ENCODE assay signal across 8 mouse cellular contexts in genomic region chr13:21831418-21832394, GRCm38 (mm10). TPM values are rescaled to one million over a fixed set of nuclear protein-coding genes. Genes with fewer than 3 reads are reported as not detected.
DNase-seq lines count a peak whose midpoint lies in the region; ATAC-seq and TF ChIP-seq lines count a peak whose summit lies in the region.
"Not testable (repeated sequence)": the region's sequence is repeated elsewhere in the genome, so short reads cannot be mapped to it uniquely, and the experiment has no call there.

Hist1h4n (minus strand) TSS chr13:21832196.

- H3K27me3 ChIP-seq in liver, adult 2 months (ENCODE audit: control insufficient read depth, insufficient read depth, low read length); midbrain, embryonic 14.5 days (ENCODE audit: control insufficient read depth, insufficient read depth, low read length); stomach, embryonic 14.5 days (ENCODE audit: control insufficient read depth, insufficient read depth, low read length): not testable (repeated sequence)

- not testable (repeated sequence) for H3K9me3 ChIP-seq in midbrain, embryonic 14.5 days (ENCODE audit: control insufficient read depth, low read length); stomach, embryonic 14.5 days (ENCODE audit: control insufficient read depth, low read depth, low read length)

- H3K4me3 ChIP-seq in liver, adult 2 months (ENCODE audit: insufficient read depth, low read depth, low read length); stomach, embryonic 14.5 days (ENCODE audit: low read depth, low read length): not testable (repeated sequence)
- 0 out of 2 replicates have a peak within 1 kb of the TSS, but pooled peaks have one; percentile 15 for H3K4me3 ChIP-seq in midbrain, embryonic 14.5 days (replicated peaks; ENCODE audit: low read depth, low read length)

- not testable (repeated sequence) for H3K79me2 ChIP-seq in liver, adult 2 months (ENCODE audit: control insufficient read depth, insufficient read depth, low read length)

- peak; percentile 59 for ATAC-seq in CD4-positive, CD25-positive, alpha-beta regulatory T cell, adult 4 months
- peak; percentile 79 for ATAC-seq in frontal cortex, adult (ENCODE audit: low TSS enrichment)
- ATAC-seq in midbrain, embryonic 14.5 days (ENCODE audit: low FRiP score, low TSS enrichment) = peak; percentile 85
- ATAC-seq in stomach, embryonic 14.5 days (ENCODE audit: insufficient number of reproducible peaks, insufficient read depth, low FRiP score, low read depth) = peak; percentile 81

- intact Hi-C loops in heart, postnatal 25 days (cut with DNase I) = loop anchor here (10.0 kb wide), 1 partner anchor 117 kb away; the partner anchor contains the start of genes Hist1h2ai, Hist1h2bl and Hist1h3h

- 0 out of 2 replicates have a peak, but pooled peaks have one; percentile 27 for TF ChIP-seq POLR2A in liver, adult 2 months (IDR thresholded peaks at IDR 0.05; ENCODE audit: extremely low read depth, insufficient read depth, low read length)

- WGBS in liver, adult 2 months = 0% methylated on average over 25 of the region's 58 CpGs
- 0% methylated on average over 22 of the region's 58 CpGs for WGBS in midbrain, embryonic 14.5 days
- WGBS in stomach, embryonic 14.5 days = 0% methylated on average over 23 of the region's 58 CpGs

- peak; percentile 47 for DNase-seq in cerebellum, adult 9-10 months
- DNase-seq in heart, postnatal 25 days (ENCODE audit: low spot score); liver, adult 2 months (ENCODE audit: extremely low read depth, low read depth, low spot score); midbrain, embryonic 14.5 days: not testable (repeated sequence)
- DNase-seq in kidney, postnatal 36 days = peak; percentile 5 to 8

- TF ChIP-seq CTCF in liver, adult 2 months (IDR thresholded peaks at IDR 0.05; ENCODE audit: low read depth, low read length) = not testable (repeated sequence)

- not testable (repeated sequence) for H3K36me3 ChIP-seq in liver, adult 2 months (ENCODE audit: control insufficient read depth, insufficient read depth, low read length); midbrain, embryonic 14.5 days (ENCODE audit: control insufficient read depth, insufficient read depth, low read length); stomach, embryonic 14.5 days (ENCODE audit: control insufficient read depth, insufficient read depth, low read length)

- H3K4me1 ChIP-seq in liver, adult 2 months (ENCODE audit: control insufficient read depth, insufficient read depth, low read length); midbrain, embryonic 14.5 days (ENCODE audit: control insufficient read depth, insufficient read depth, low read length); stomach, embryonic 14.5 days (ENCODE audit: control insufficient read depth, insufficient read depth, low read length): not testable (repeated sequence)

- H3K27ac ChIP-seq in liver, adult 2 months (replicated peaks; ENCODE audit: insufficient read depth, low read depth, low read length); midbrain, embryonic 14.5 days (replicated peaks; ENCODE audit: low read depth, low read length); stomach, embryonic 14.5 days (ENCODE audit: low read length): not testable (repeated sequence)

- not testable (repeated sequence) for H3K9ac ChIP-seq in liver, adult 2 months (ENCODE audit: low read depth, low read length); midbrain, embryonic 14.5 days (replicated peaks; ENCODE audit: low read length); stomach, embryonic 14.5 days (replicated peaks; ENCODE audit: low read depth, low read length)

- H3K4me2 ChIP-seq in midbrain, embryonic 14.5 days (ENCODE audit: low read length) = peak within 1 kb of the TSS; percentile 43
- not testable (repeated sequence) for H3K4me2 ChIP-seq in stomach, embryonic 14.5 days (replicated peaks; ENCODE audit: low read depth, low read length)

RNA-seq across cellular contexts. Expression of gene Hist1h4n, which starts in this region (rescaled TPM):
- 10 to 100 TPM in 1 of 2 experiments, not detected in 1; 12.8 TPM for polyA plus RNA-seq in CD4-positive, CD25-positive, alpha-beta regulatory T cell, adult 4 months (2017; shearing (Covaris generic))
- 10 to 100 TPM; 13.5 to 14.9 TPM for total RNA-seq in heart, postnatal 25 days (2021)
- 336 and 466 TPM in 2 replicates for total RNA-seq in liver, adult 2 months (2014; rRNA removed)
- polyA plus RNA-seq in liver, adult 2 months (2012; rRNA removed) = 4.5 and 8.5 TPM in 2 replicates
- 5.7 and 9.6 TPM in 2 replicates for polyA plus RNA-seq in midbrain, embryonic 14.5 days (2014; fragmentation: Nextera tagmentation; extraction: Ambion mirVana)
- polyA plus RNA-seq in stomach, embryonic 14.5 days (2014; fragmentation: Nextera tagmentation; extraction: Ambion mirVana) = 18.2 and 28.4 TPM in 2 replicates

Comparison
In these comparisons a context has a peak if more than half of its experiments do, and no peak if none do; other contexts are left out.
1. RNA of gene Hist1h4n (total RNA-seq): 336 to 466 TPM in liver, adult 2 months; 13.5 to 14.9 TPM in heart, postnatal 25 days; every median in the first group is over 10 times any median in the second.
2. Peak in every context shown above with its lines, with median percentiles within 50 percentile points of each other: ATAC-seq.